Mouse (Mus musculus): Measurements from ENCODE around the gene Serpinf1.
A peak's percentile ranks its signal among the peaks of the same experiment; 100 is the strongest.
"Not testable (repeated sequence)": the region's sequence is repeated elsewhere in the genome, so short reads cannot be mapped to it uniquely, and the experiment has no call there.

Gene Serpinf1

DNA sequence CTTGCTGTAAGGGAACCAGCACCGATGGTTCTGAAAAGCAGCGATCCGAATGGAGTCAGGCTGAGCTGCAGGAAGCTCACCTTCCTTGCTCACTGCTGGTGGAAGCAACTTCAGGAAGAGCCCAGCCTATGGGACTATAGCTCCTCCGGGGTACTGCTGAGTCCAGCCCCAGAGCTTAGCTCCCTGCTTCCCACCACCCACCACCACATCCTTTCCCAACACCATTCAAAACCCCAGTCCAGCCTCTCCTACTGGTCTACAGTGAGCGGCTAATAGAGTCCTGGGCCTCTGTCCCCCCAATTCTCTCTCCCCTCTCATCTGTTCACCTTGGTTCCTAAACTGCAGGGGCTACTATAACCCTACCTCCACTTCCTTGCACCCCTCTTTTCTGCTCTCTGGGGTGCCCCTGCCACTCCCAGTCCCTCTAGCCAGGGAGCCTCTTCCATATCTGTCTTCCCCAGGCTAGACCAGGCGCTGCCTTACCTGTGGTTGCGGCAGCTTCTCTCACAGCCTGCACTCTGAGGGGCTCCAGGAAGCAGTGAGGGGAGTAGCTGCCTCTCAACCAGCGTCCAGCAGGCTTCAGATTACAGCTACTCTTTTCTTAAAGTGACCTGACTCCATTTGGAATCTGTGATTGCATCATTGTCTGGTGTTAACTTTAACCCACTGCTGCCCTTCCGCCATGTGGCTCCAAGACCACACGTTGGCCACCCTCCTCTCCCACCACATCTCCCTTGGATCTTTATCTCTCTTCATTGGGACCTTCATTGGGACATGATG, at the start of gene Serpinf1:
Serpinf1 (minus strand) TSS at position 689 of the 780 bp plus-strand sequence.
- DNase-seq (ENCODE audit: low spot score in 2 of 2) = no peak

DNA sequence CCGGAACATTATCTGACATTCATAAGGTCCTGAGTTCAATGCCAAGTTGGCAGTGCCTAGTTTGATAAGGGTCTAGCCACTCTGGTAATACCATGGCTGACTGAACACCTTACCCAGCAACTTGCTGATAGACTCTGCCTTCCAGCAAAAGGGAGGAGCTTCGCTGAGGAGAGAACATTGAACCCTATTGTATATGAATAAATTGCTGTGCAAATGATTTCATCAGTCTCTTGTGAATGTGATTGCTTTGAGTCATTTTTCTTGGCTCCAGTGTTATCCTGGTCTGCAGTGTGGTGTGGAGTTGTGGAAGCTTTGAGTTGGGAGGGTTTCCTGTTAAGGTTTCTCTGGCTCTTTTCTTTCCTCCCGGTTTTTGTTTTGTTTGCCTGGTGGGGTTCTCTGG, 48.2 kb upstream of the Serpinf1 start:
- no peak for DNase-seq (ENCODE audit: low spot score in 2 of 2)

DNA sequence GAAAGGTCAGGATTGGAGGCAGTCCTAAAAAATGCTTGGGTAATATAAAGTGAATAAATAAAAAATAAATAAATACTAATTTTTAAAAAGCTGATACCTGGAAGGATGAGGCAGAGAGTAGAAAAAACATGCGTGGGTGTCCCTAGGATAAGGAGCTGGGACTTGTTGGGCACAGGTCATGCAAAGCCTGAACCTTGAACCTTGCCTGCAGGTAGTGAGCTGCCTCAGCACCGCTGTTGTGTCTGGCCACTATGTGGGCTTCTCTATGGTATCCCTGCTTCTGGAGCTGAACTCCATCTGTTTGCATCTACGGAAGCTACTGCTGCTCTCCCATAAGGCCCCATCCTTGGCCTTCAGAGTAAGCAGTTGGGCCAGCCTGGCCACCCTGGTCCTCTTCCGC, 46.8 kb upstream of the Serpinf1 start:
- DNase-seq (ENCODE audit: low spot score in 2 of 2) = no peak

DNA sequence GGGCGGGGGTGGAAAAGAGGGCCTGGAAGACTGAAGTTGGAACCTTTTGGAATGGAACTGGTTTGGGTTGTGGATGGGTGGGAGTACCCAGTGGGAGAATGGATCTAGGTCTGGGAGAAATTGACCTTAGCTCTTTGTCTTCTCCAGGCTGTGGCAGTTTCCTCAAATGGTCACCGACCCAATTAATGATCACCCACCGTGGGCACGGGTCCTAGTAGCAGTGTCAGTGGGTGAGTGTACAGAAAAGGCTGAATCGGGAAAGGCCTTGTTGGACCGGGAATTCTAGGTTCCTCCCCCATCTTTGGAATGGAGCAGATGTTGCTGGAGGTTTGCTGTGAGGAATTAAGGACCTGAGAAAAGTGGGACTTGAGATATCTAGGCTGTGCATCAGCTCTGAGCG, 45.9 kb upstream of the Serpinf1 start:
- DNase-seq (ENCODE audit: low spot score in 2 of 2) = no peak

DNA sequence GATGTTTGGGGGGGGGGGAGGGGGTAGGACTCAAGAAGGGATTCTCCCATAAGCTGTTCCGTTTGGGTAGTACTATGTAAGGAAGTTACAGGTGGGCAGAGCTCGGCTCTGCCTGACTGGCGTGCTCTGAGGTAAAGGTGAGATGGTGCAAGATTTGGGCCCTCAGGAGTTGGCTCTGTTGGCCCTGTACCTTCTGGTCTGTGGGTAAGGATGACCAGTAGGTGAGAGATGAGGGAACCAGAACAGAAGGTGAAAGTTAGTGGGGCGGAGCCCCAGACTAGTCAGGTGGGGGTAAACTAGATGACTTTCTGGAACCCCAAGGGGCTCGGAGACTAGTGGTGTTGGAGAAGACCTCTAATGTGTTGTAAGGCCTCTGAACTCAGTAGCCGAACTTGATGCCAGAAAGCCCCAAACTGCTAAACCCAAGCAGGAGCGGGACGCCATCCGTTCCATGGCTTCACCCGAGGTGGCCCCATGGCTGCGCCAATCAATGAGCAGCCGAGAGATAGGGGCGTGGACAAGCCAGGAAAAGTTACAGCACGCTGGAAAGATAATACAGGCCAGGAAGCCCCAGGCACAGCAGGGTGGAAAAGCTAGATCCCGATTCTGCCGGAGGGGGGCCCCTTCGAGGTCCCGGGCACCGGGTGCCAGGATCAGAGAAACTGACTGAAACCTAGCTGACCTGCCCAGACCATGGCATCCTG, 45.2 kb upstream of the Serpinf1 start:
- peak in 1 of 2 experiments; percentile 27 for DNase-seq (ENCODE audit: low spot score in 2 of 2)

DNA sequence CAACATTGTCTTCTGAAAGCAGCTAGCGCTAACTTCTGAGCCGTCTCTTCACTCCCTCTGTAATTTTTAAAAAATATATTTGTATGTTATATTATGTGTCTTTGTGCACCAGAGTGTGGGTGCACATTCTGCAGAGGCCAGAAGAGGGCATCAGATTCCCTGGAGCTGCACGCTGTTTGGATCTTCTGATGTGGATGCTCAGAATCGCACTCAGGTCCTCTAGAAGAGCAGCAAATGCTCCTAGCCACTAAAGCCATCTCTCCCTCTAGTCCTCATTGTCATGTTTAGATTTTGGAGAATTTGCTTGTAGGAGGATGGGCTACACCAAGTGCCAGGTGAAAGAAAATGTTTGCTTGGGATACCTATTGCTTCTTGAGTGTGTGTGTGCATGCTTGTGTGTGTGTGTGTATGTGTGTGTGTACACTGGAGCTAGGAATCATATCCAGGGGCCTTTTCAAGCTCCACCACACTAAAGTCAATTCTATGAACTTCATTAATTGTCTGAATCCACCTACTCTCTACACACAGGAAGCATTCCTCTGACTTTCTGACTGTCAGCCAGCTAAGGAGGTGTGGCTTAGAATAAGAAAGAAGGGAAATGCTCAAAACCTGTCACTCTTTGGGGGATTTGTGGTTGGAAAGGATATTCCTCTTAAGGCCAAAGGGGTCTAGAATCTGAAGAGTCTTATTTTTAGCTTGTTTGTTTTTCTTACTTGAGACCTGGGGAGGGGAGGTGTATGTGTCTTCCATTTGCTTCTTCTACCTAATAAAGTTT, 44.4 kb upstream of the Serpinf1 start:
- DNase-seq (ENCODE audit: low spot score in 2 of 2) = no peak

DNA sequence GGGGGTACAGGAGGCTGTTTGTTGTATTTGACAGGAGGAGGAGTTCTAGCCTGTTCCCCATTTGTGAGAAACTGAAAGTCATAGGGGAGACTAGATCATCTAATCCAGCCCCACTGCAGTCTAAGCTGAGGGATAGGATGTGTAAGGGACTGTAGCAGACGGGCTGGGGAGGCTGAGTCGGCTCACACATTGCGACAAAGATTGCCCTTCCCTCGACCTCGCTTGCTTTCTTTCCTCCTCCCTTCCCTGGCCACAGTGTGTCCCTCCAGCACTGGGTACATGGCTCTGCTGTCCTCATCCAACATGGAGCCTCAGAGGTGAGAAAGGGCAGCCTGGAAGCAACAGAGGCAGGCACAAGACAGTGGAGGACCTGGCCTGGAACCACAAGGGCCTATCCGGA, 42.5 kb upstream of the Serpinf1 start:
- no peak for DNase-seq (ENCODE audit: low spot score in 2 of 2)

DNA sequence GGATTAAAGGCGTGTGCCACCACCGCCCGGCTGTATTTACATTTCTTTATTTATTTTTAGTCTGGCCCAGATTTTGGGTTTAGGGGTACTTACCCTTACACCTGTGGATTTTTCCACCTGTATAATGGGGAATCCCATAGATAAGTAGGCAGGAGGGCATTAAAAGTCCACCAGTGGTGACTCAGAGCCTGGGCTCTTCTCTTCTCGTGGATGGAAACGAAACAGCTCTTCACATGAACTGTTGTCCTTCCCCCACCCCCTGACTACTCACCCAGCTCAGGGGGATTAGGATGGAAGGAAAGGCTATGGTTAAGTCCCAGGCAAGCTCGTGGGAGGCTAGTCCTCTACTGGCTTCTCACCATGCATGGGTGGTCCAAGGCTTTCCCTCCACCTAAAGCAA, 41.9 kb upstream of the Serpinf1 start:
- DNase-seq (ENCODE audit: low spot score in 2 of 2) = no peak

DNA sequence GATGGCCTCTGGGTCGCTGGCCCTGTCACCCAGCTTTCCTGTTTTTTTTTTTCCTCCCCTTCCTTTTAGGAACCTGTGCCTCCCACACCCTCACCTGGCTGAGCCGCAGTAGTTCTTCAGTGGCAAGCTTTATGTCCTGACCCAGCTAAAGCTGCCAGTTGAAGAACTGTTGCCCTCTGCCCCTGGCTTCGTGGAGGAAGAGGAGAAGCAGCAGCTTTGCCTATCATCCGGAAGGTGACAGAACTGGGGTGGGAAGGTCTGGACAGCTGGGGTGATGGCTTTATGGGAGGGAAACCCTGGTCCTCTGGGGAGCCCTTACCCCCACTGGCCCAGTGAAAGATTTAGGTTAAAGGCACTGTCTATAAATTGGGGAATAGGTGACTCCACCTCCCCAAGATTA, 41.1 kb upstream of the Serpinf1 start:
- no peak for DNase-seq (ENCODE audit: low spot score in 2 of 2)

DNA sequence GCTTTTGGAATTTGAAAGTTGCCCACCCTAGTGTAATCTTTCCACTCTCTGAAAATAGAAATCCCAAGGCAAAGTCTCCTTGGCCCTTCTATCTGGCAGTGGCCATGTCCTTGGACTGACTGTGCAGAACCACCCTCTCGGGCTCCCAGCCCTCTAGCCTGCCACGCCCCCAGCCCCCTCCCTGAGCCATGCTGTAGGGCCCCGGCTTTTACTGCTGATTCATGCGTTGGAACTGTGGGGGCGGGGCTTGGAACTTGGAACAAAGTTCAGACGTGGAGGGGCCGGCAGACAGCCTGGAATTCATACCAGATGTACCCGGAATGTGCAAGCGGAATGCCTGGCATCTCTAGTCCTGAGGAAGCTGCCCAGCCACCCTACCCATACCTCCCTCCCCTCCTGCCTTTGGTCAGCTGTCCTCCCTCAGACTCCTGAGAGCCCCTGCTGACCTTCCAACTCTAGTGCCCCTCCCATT, 40.4 kb upstream of the Serpinf1 start:
- DNase-seq (ENCODE audit: low spot score in 2 of 2) = peak; percentile 59 to 63

DNA sequence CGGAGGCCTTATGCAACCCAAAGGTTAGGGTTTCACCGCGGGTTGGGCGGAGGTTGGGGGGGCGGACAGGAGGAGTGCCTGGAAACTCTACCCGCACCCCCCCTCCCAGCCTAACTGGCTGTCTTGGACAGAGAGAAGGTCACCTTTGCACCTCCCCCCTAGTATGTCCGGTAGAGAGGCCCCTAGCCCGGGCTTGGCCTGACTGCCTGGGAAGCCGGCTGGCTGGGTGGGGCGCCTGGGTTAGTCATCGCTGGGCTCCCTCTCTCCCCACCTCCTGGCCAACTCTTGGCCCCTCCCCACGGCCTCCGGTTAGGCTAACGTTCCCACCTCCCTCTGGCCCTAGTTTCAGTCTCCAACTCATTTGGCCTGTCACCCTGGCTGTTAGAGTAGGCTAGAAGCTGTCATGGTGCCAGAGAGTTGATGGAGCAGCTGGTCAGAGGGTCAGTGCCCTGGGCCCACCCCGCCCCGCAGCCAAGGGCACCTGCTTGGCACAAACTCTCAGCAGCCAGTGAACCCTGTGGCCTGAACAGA, 39.8 kb upstream of the Serpinf1 start:
- DNase-seq (ENCODE audit: low spot score in 2 of 2) = peak; percentile 48 to 49

DNA sequence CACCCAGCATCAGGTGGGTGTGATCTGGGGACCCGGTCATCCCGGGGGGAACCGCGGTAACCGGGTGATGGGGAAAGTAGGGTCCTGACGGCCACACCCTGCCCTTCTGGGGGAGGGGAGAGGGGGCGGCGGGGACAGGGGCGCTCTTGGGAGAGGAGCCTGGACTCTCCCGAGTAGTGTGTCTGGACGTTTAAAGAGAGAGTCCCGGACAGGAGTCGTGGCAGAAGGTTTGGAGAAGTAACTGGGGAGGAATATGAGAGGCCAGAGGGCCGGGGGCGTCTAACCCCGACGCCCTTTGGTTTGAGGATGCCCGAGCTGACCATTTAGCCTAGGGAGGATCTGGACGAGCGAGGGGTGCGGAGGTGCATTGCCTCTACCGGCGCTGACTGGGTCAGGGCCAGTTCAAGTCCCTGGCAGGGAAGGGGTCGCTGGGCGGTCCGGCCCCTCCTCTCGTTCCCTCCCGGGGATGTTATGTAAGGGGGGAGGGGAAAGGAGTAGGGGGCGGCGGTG, 39.3 kb upstream of the Serpinf1 start:
- no peak for DNase-seq (ENCODE audit: low spot score in 2 of 2)

DNA sequence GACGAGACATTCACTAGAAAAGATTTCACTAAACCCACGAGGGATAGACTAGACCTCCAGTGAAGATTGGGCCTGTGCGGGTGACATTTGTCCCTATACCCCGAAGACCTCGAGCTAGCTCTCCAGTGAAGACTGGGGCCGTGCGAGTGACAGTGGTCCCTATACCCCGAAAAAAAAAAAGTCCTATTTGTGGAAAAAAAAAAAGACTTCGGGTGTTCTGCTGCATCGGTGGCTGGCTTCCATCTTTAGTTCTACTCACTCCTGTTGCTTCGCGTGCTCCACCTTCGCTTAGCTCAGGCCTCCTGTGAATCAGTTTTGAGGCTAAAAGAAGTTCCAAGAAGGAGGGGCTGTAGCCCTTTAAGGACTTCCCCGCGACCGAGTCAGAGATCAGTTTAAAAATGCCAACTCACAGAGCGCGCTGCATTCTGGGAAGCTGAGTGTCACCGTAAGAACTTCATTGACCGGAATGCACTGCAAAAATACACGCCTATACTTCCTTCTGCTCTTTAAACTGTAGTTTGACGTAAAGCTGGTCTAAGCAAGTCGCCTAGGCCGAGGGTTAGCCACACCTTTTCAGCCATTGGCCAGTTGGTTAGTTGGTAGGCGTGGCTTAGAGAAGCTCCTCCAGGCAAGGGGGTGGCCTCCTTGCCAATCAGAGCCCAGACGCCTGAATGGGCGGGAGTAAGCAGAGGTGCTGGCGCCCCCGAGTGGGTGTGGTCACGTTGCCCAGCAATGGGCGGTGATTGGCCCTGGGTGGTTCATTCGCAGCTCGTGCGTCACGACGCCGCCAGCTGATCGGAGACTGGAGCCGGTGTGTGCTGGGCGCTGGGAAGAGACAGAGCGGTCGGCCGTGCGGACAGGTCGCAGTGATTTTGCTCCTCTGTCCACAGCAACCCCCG, 38.6 kb upstream of the Serpinf1 start, which contains the start of gene Tlcd2:
Tlcd2 (plus strand) TSS at position 872 of the 899 bp plus-strand sequence.
- DNase-seq (ENCODE audit: low spot score in 2 of 2) = peak; percentile 97 to 98

DNA sequence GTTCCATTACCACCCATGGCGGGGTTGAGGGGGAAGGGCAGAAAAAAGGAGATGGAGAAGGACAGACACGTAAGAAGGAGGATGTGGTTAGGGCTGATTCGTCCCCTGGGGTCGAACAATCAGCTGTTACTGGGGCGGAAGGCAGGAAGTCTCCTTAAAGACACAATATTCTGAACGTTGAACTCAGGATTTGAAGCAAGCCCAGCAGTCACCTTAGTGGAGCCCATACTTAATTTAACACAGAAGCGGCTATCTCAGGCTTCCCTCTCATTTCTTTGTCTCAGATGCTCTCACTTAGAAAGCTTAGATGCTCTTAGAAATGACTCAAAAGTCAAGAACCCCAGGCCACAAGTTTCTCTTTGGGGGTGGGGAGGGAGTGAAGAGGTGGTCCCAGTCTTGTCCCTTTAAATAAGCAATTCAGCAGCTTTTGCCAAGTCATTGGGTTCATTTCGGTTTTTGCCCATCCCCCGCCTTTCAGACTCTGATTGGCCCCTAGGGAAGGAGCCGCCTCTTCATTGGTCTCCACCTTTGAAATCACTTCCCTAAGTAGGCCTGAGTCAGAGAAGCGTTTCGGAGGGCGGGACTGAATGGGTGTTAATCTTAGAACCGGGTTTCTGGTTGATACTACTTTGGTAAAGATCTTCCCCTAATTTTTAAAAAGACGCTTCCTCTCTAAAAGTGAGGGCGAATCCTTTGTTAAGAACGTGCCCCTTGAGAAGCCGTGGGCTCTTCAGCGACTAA, 37.8 kb upstream of the Serpinf1 start:
- peak; percentile 75 to 83 for DNase-seq (ENCODE audit: low spot score in 2 of 2)

DNA sequence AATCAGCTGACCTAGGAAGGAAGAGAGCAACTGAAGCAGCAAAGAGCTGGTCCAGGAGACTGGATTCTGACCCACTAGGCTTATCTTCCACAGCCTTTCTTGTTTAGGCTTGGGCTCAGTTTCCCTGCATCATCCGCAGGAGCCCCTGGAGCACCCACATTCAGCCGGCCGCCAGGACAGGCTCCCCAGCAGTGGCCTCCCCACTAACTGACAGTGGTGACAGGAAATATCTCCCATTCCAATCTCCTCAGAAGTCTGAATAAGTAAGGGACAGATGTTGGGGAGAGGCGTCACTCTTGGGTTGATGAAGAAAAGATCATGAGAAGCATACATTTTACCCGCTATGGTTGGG, 37.2 kb upstream of the Serpinf1 start:
- DNase-seq (ENCODE audit: low spot score in 2 of 2) = no peak

DNA sequence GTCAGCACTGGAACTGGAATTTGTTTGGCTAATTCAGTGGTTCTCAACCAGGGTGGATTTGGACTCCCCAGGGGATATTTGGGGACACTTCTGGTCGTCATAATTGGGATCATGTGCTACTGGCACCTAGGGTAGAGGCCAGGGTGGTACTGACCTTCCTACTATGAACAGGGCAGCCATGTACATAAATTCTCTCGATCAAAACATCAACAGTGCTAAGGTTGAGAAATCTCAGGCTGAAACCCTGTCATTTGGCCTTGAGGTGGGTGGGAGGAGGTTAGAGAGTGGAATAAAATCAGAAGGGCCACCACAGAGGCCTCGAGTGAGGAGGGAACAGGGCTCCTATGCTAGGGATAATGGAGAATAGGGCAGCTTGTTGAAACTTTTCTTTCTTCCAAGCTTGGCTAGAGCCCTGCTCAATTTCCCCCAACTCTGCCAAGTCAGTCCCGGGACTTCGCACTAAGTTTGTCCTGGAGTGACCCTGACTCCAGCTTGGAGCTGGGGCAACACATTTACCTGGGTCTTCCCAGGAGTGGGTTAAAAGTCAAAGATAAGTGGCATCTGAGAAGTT, 36.7 kb upstream of the Serpinf1 start:
- no peak for DNase-seq (ENCODE audit: low spot score in 2 of 2)

DNA sequence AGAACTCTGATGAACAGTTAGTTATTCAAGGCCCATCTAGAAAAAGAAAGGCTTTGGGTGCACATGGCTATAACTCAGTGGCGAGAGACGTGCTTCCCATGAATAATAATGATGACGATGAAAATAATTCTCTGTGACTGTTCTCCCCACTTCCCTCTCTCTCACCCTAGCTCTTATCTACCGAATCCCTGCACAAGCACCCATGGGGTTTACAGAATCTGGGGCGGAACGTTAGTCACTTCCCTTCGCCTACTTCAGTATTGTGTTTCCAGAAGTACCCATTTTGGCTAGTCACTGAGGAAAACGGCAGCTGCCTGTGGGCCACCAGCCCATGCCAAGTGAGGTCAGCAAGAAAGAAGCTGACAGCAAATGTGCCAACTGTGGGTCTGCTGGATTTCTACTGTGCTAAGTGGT, 36.1 kb upstream of the Serpinf1 start:
- DNase-seq (ENCODE audit: low spot score in 2 of 2) = no peak

DNA sequence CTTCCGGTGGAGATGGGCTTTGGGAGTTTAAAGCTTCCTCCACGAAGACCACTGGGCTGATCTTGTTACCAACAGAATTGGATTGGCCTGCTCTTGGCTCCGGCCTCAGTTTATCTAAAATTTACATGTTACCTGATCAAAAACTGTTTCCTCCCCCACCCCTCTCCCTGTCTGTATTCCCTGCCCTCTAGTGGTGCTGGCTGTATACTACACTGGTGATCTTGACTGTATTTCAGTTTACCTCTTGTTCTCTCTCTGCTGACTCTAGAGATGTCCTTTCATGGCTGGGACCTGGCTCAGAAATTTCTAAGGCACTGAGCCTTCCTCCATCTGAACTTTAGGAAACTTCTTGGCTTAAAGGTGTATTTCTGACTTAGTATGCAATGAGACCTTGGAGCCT, 35.7 kb upstream of the Serpinf1 start:
- DNase-seq (ENCODE audit: low spot score in 2 of 2) = peak in 1 of 2 experiments; percentile 52

DNA sequence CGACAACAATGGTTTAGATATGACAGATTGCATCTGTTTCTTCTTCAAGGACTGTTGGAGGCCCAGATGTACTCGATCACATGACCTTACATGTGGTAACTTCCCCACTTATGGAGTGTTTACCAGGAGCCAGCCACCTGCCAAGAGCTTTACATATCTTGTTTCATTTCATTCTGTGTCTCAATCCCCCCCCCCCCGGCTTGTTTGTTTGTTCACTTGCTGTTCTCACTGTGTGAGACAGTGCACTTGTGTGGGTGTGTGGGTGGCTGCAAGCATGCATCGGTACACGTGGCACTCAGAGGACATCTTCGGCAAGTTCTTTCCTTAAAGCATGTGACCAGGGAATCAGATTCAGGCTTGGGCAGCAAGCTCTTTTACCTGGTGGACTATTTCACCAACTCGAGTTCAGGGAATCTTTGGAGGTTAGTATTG, 34.0 kb upstream of the Serpinf1 start:
- DNase-seq (ENCODE audit: low spot score in 2 of 2) = no peak

DNA sequence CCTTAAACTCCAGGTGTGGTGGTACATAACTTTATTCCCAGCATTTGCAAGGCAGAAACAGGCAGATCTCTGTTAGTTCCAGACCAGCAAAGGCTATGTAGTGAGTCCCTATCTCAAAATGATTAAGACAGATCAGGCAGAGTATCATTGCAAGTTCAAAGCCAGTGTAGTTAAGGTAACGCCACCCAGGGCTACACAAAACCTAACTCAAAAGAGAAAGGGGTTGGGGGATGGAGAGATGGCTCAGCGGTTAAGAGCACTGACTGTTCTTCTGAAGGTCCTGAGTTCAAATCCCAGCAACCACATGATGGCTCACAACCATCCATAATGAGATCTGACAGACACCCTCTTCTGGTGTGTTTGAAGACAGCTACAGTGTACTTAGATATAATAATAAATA, 33.5 kb upstream of the Serpinf1 start:
- not testable (repeated sequence) for DNase-seq (ENCODE audit: low spot score in 2 of 2)

Measured in spleen, postnatal 14 days (tissue).